Mouse (Mus musculus) liver, adult 2 months (tissue): ENCODE measurements around the gene Gbe1. TPM values are rescaled to one million over a fixed set of nuclear protein-coding genes. Genes with fewer than 3 reads are reported as not detected.

Experiments used
- DNase-seq: peaks from one replicate; pipeline ENCODE4 v3.0.0-alpha.2; 2011; ENCODE audit warnings: low read depth, low spot score; ENCODE audit errors: extremely low read depth
- H3K27ac ChIP-seq: fragments of 200-500 bp; replicated peaks from 2 replicates; pipeline ENCODE4 v1.5.1; 2012; ENCODE audit warnings: low read depth, mild to moderate bottlenecking, control low read depth, inconsistent platforms, low read length; ENCODE audit not compliant: insufficient read depth
- H3K27me3 ChIP-seq: fragments of 200-500 bp; 2 replicates; pipeline ENCODE4 v1.6.1; 2012; ENCODE audit warnings: mild to moderate bottlenecking, moderate library complexity, low read length, inconsistent platforms; ENCODE audit not compliant: control insufficient read depth, insufficient read depth
- H3K36me3 ChIP-seq: fragments of 200-500 bp; 2 replicates; pipeline ENCODE4 v1.6.1; 2012; ENCODE audit warnings: low read length, inconsistent platforms; ENCODE audit not compliant: control insufficient read depth, insufficient read depth
- H3K4me1 ChIP-seq: fragments of 200-500 bp; 2 replicates; pipeline ENCODE4 v1.6.1; 2011; ENCODE audit warnings: low read length; ENCODE audit not compliant: control insufficient read depth, insufficient read depth
- H3K4me3 ChIP-seq: fragments of 200-500 bp; 2 replicates; pipeline ENCODE4 v1.5.1; 2011; ENCODE audit warnings: low read depth, mild to moderate bottlenecking, control low read depth, low read length, moderate library complexity; ENCODE audit not compliant: insufficient read depth
- H3K79me2 ChIP-seq: fragments of 200-500 bp; 2 replicates; pipeline ENCODE4 v1.6.1; 2012; ENCODE audit warnings: inconsistent platforms, mild to moderate bottlenecking, low read length, moderate library complexity; ENCODE audit not compliant: control insufficient read depth, insufficient read depth
- H3K9ac ChIP-seq: fragments of 200-500 bp; 2 replicates; pipeline ENCODE4 v1.6.1; 2012; ENCODE audit warnings: low read depth, mild to moderate bottlenecking, control low read depth, inconsistent platforms, low read length
- CTCF ChIP-seq: fragments of 200-500 bp; IDR thresholded peaks from 2 replicates; pipeline ENCODE4 v1.5.1; 2011; ENCODE audit warnings: low read depth, low read length, control low read depth
- POLR2A ChIP-seq: fragments of 200-500 bp; IDR thresholded peaks from 2 replicates; pipeline ENCODE4 v1.6.1; 2011; ENCODE audit warnings: low read length, control low read depth; ENCODE audit not compliant: insufficient read depth; ENCODE audit errors: extremely low read depth
- WGBS: fragments of 180-500 bp; shearing (Covaris S2); methylation state at CpG from one replicate; pipeline ENCODE4 v1.1.7; 2018; 5-methylcytosine and 5-hydroxymethylcytosine counted together
- polyA plus RNA-seq: library from polyadenylated mRNA; depleted of rRNA; stranded (reverse); fragments of >200 nt; gene quantifications from 2 replicates; pipeline ENCODE4 v1.2.3, GENCODE M21; 2012; rRNA removed
- total RNA-seq: library from RNA; depleted of rRNA; stranded (reverse); fragments of >200 nt; gene quantifications from 2 replicates; pipeline ENCODE4 v1.2.3, GENCODE M21; 2014; rRNA removed

The Gbe1 gene
- total RNA-seq (98.9 and 174 TPM in 2 replicates), polyA plus RNA-seq (66.2 and 68.9 TPM in 2 replicates)

DNA sequence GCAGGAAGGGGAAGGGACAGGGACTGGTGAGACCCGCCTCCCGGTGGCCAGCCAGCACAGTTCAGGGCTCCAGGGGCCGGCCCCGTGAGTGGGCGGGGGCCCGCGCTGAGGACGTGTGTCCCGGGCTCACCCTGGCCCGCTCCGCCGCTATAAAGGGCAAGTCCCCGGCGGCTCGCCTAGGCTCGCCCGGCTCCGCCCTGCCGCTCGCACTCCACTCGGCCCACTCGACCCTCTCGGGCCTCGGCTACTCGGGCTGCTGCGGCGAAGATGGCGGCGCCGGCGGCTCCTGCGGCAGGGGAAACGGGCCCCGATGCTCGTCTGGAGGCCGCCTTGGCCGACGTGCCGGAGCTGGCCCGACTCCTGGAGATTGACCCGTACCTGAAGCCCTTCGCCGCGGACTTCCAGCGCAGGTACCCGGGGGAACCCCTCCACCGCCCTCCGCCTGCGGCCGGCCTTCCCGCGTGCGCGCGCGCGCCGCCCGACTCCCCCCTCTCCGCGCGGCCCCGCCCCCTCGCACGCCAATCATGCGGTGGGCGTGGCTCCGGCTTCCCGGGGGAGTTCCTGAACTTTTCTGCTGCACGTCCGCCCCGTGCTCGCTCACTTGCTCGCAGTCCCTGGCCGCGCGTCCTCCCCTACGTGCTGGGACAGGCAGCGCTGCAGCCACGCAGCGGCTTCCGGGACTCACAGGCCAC is at the start of gene Gbe1:
Gbe1 (plus strand) TSS at position 64 of the 692 bp plus-strand sequence.
- H3K27ac ChIP-seq, result peak within 1 kb of the TSS; percentile 89
- H3K9ac ChIP-seq, result peak within 1 kb of the TSS; percentile 99
- no peaks in the 10 kb centered on the region for H3K27me3 ChIP-seq
- peak; percentile 81 for DNase-seq
- H3K4me3 ChIP-seq, result peak within 1 kb of the TSS; percentile 93
- TF ChIP-seq POLR2A, result peak; percentile 96
- peak; percentile 46 for TF ChIP-seq CTCF
- under 1% methylated on average over 80 of the region's 82 CpGs for WGBS
- peaks cover 14% of the 10 kb centered on the region; the same call in 1 of the 2 replicates for H3K79me2 ChIP-seq
- no peaks in the 10 kb centered on the region for H3K36me3 ChIP-seq
- peaks cover 10% of the 10 kb centered on the region for H3K4me1 ChIP-seq

DNA sequence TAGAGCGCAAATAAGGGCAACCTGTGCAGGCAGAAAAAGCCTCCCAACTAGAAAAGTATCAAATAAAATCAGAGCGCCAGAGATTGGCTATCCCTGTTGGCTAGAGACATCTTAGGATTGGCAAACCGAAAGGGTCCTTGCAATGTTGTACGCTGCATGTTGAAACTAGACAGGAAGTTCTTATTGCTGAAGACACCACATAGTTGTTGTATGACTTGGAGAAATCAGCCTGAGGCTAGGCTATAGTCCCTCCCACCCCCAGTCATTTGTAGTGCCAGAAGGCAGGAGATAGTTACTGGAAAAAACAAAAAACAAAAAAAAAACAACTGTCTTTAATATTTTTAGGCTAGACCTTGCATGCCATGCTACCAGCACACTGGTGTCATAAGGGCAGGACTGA is 3.1 kb upstream of the Gbe1 start:
- Histone ChIP-seq H3K27me3 (no peaks in the 10 kb centered on the region), H3K27ac (no peak overlapping the region), H3K4me1 (peaks cover 3% of the 10 kb centered on the region; the same call in 1 of the 2 replicates), H3K79me2 (no peaks in the 10 kb centered on the region), H3K9ac (no peak overlapping the region), H3K36me3 (no peaks in the 10 kb centered on the region), H3K4me3 (no peak overlapping the region)
- TF ChIP-seq POLR2A, result no peak
- TF ChIP-seq CTCF, result no peak
- WGBS, result 87% methylated on average over 4 of the region's 4 CpGs
- DNase-seq, result no peak

DNA sequence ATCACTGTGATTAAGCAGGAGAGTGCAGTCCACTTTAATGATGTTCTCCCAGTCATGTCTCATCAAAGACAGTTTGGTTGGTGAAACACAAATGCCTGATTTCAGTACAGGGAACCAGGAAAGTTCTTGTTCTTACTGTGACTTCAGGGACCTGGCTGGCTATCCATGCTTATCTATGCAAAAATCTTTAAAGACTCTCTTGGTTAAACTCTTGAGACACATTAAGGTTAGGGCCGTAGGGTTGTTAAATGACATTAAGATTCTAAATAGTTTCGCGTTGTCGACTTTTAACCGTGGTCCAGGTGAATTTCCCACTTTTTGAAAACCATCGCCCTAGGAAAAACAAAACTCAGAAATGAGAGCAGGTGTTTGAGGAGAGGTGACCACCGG is 258 bp upstream of the Gbe1 start:
- no peaks in the 10 kb centered on the region for H3K27me3 ChIP-seq
- peaks cover 14% of the 10 kb centered on the region; the same call in 1 of the 2 replicates for H3K79me2 ChIP-seq
- no peaks in the 10 kb centered on the region for H3K36me3 ChIP-seq
- WGBS, result 0% methylated on average over 7 of the region's 7 CpGs
- H3K27ac ChIP-seq, result peak overlapping the region; percentile 89
- peak overlapping the region; percentile 99 for H3K9ac ChIP-seq
- TF ChIP-seq CTCF, result no peak
- H3K4me1 ChIP-seq, result peaks cover 10% of the 10 kb centered on the region
- peak overlapping the region; percentile 93 for H3K4me3 ChIP-seq
- DNase-seq, result peak; percentile 66

DNA sequence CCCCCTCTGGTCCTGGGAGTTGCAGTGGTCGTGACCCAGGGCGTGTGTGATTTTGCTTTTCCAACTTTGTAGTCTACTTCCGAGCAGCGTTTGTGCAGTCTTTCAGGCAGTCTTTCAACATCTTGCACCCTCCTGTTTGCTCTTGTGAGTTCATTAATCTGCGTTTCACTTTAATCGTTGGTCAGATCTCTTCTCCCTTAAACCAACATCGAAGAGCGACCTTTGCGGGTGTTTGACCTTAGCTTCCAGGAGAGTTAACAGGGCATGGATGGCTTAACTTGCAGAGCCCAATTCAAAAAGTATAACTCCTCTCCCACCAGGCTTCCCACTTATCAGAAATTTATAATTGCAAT is 805 bp downstream of the Gbe1 start:
- TF ChIP-seq CTCF (no peak), POLR2A (no peak)
- Histone ChIP-seq H3K27ac (peak overlapping the region; percentile 89), H3K27me3 (no peaks in the 10 kb centered on the region), H3K4me3 (peak overlapping the region; percentile 93), H3K4me1 (peaks cover 12% of the 10 kb centered on the region), H3K36me3 (no peaks in the 10 kb centered on the region), H3K9ac (peak overlapping the region; percentile 99), H3K79me2 (peaks cover 18% of the 10 kb centered on the region)
- peak; percentile 94 for DNase-seq
- WGBS, result under 1% methylated on average over 9 of the region's 9 CpGs

DNA sequence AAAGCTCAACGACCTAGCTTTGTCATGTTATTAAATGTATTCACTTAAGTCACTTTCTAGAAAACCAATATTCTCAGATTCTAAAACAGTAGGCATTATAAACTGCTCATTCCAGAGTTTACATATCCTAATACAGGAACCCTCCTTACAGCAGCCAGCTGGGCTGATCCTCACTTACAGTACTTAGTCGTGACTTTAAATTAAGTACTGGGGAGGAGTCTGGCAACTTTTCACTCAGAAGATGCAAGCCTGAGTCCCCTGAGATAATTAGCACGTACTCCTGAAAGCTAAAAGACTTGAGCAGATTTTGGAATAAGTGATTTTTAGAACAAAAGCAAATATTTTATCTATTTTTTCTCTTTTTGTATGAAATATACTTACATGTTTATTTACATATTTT is 1.5 kb downstream of the Gbe1 start:
- no peak overlapping the region for H3K9ac ChIP-seq
- 23% methylated on average over 3 of the region's 3 CpGs for WGBS
- no peaks in the 10 kb centered on the region for H3K36me3 ChIP-seq
- no peak overlapping the region; the same call in 1 of the 2 replicates for H3K27ac ChIP-seq
- peaks cover 21% of the 10 kb centered on the region for H3K79me2 ChIP-seq
- no peaks in the 10 kb centered on the region for H3K27me3 ChIP-seq
- peak; percentile 57 for DNase-seq
- H3K4me1 ChIP-seq, result peaks cover 12% of the 10 kb centered on the region
- H3K4me3 ChIP-seq, result peak overlapping the region; percentile 93
- TF ChIP-seq POLR2A, result no peak
- TF ChIP-seq CTCF, result no peak

DNA sequence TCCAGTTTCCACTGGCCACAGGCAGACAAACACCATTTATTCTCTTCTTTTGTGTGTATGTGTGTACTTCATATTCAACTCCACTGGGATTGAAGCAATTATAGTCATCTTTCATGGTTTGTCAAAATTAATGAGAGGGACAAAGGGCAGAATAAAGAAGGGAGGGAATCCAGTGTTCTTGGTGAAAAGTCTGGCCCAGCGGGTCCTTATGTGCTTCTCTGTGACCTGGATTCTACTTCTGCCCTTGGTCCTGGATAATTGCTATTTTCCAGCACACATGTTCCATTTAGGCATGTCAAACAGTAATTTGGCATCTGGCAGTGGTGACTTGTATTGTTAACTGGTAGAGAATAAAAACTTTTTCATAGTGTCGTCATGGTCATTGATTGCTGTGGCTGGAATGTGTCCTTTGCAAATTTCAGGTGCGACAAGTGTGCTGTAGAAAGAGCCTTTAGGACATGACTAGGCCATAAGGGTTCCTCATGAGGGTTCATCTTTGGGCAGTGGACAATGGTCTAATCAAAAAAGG is 2.2 kb downstream of the Gbe1 start:
- Histone ChIP-seq H3K9ac (peak overlapping the region; percentile 65), H3K27ac (peak overlapping the region; percentile 43), H3K4me1 (peaks cover 19% of the 10 kb centered on the region), H3K36me3 (no peaks in the 10 kb centered on the region), H3K27me3 (no peaks in the 10 kb centered on the region), H3K4me3 (peak overlapping the region; percentile 40; the same call in 1 of the 2 replicates), H3K79me2 (peaks cover 26% of the 10 kb centered on the region)
- TF ChIP-seq CTCF (no peak), POLR2A (no peak)
- WGBS, result 39% methylated on average over 3 of the region's 3 CpGs
- DNase-seq, result peak; percentile 82
